Mouse (Mus musculus) gastrocnemius, postnatal 10 days (tissue): ENCODE measurements around the gene Col5a2. TPM values are rescaled to one million over a fixed set of nuclear protein-coding genes. Genes with fewer than 3 reads are reported as not detected.
"Not testable (repeated sequence)": the region's sequence is repeated elsewhere in the genome, so short reads cannot be mapped to it uniquely, and the experiment has no call there.

Experiments
- DNase-seq: peaks from one replicate; pipeline ENCODE4 v3.0.0; 2021; ENCODE audit warnings: mixed read lengths
- total RNA-seq, 2 experiments: library from RNA; stranded (reverse); gene quantifications; 2 replicates each; pipeline ENCODE4 v1.2.3; 2021

The Col5a2 gene
- total RNA-seq, 2 experiments from 2014 or later = 161 to 231 TPM

GRCm38 (mm10) chr1:45429145-45429544, 73.9 kb downstream of the Col5a2 start:
- DNase-seq = not testable (repeated sequence)

- no peak for DNase-seq
Observed at GRCm38 (mm10) chr1:45423915-45424314, 79.2 kb downstream of the Col5a2 start.

GRCm38 (mm10) chr1:45420554-45420953, 82.5 kb downstream of the Col5a2 start:
- no peak for DNase-seq

- DNase-seq = no peak
Observed at GRCm38 (mm10) chr1:45419858-45420257, 83.2 kb downstream of the Col5a2 start.

- peak; percentile 12 for DNase-seq
Observed at GRCm38 (mm10) chr1:45381866-45382265, 121.2 kb downstream of the Col5a2 start.

GRCm38 (mm10) chr1:45379992-45380690, 122.9 kb downstream of the Col5a2 start:
- DNase-seq = no peak

GRCm38 (mm10) chr1:45365427-45365826, 137.7 kb downstream of the Col5a2 start:
- no peak for DNase-seq

- no peak for DNase-seq
Observed at GRCm38 (mm10) chr1:45363274-45363673, 139.8 kb downstream of the Col5a2 start.

- DNase-seq = no peak
Observed at GRCm38 (mm10) chr1:45359673-45360072, 143.4 kb downstream of the Col5a2 start.

- no peak for DNase-seq
Observed at GRCm38 (mm10) chr1:45359147-45359546, 143.9 kb downstream of the Col5a2 start.

GRCm38 (mm10) chr1:45358020-45358419, 145.1 kb downstream of the Col5a2 start:
- no peak for DNase-seq

- no peak for DNase-seq
Observed at GRCm38 (mm10) chr1:45355944-45356343, 147.1 kb downstream of the Col5a2 start.

- DNase-seq = no peak
Observed at GRCm38 (mm10) chr1:45329149-45329548, 173.9 kb downstream of the Col5a2 start.

Other genes with a start within 250 kb of the Col5a2 start
- gene Col3a1, start 191.7 kb downstream of the Col5a2 start, total RNA-seq = 1,000 to 10,000 TPM; 2,839 to 3,651 TPM